Mouse (Mus musculus) small intestine, adult 2 months (tissue): ENCODE measurements at regions not wholly inside any gene's neighbourhood (a gene's known extent, or its start where the extent isn't known, plus 50 kb on each side); places are given as distances from the start of the nearest gene placed in this dataset.

Experiments used
- H3K27ac ChIP-seq: fragments of 200-500 bp; 2 replicates; pipeline ENCODE4 v1.5.1; 2012; ENCODE audit warnings: low read depth, low read length, control low read depth, inconsistent platforms; ENCODE audit not compliant: insufficient read depth
- H3K27me3 ChIP-seq: fragments of 200-500 bp; 2 replicates; pipeline ENCODE4 v1.6.1; 2012; ENCODE audit warnings: mild to moderate bottlenecking, moderate library complexity, low read length, inconsistent platforms; ENCODE audit not compliant: control insufficient read depth, insufficient read depth
- H3K36me3 ChIP-seq: fragments of 200-500 bp; 2 replicates; pipeline ENCODE4 v1.6.1; 2012; ENCODE audit warnings: mild to moderate bottlenecking, low read length, control low read depth, inconsistent platforms; ENCODE audit not compliant: control insufficient read depth, insufficient read depth
- H3K4me1 ChIP-seq: fragments of 200-500 bp; 2 replicates; pipeline ENCODE4 v1.6.1; 2012; ENCODE audit warnings: low read length, inconsistent platforms, mixed read lengths; ENCODE audit not compliant: control insufficient read depth, insufficient read depth, insufficient read length
- H3K4me3 ChIP-seq: fragments of 200-500 bp; 2 replicates; pipeline ENCODE4 v1.5.1; 2012; ENCODE audit warnings: low read depth, mild to moderate bottlenecking, control low read depth, inconsistent platforms, low read length, moderate library complexity
- CTCF ChIP-seq: fragments of 200-500 bp; IDR thresholded peaks from 2 replicates; pipeline ENCODE4 v1.5.1; 2012; ENCODE audit warnings: low read depth, mild to moderate bottlenecking, control low read depth, inconsistent platforms, low read length, moderate library complexity, mixed read lengths; ENCODE audit not compliant: insufficient replicate concordance, insufficient read length; ENCODE audit errors: extremely low read depth
- POLR2A ChIP-seq: fragments of 200-500 bp; IDR thresholded peaks from 2 replicates; pipeline ENCODE4 v1.6.1; 2012; ENCODE audit warnings: low read depth, mild to moderate bottlenecking, control low read depth, inconsistent platforms, low read length, moderate library complexity
- WGBS: fragments of 180-500 bp; shearing (Covaris S2); methylation state at CpG from one replicate; pipeline ENCODE4 v1.1.7; 2018; 5-methylcytosine and 5-hydroxymethylcytosine counted together

DNA sequence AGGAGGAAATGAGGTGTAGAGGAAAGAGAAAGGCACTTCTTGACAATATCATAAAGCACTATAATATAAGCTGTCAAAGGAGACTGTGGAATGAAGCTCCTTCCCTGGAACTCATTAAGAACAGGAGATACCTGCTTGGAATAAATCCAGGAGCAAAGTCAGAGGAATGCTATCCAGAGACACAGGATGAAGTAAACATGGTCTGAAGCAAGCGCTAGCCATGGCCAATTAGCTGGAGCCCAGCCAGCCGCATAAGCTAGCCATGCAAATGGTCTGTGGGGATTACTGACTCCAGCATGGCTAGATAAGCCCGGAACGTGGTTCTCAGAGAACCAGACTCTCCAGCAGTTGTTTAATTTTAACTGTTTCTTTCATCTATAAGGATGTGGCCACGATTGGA, 54.9 kb upstream of the Gpc3 start:
- H3K36me3 ChIP-seq = no peaks in the 10 kb centered on the region
- TF ChIP-seq POLR2A (no peak), CTCF (no peak)
- H3K4me3 ChIP-seq = no peak overlapping the region
- 32% methylated on average over 5 of the region's 5 CpGs for WGBS
- no peak overlapping the region for H3K27ac ChIP-seq
- H3K4me1 ChIP-seq = no peaks in the 10 kb centered on the region
- no peaks in the 10 kb centered on the region for H3K27me3 ChIP-seq

DNA sequence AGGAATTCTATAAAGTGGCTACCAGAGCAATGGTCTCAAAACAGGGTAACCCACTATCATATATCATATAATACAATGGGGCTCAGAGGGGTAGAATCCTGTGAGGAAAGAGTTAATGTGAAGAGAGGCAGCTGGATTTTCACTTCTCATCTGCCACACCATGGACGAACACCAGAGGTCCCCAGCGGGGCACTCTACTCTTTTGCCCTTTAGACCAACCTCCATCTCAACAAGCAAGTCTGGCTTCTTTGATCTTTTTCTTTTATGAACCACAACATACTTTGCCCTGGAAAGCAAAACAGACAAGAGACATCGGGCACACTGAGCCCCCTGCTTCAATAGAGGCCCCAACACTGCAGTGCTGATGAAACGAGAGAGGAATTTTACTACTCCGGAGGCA, 65.3 kb upstream of the Gpc3 start:
- TF ChIP-seq CTCF (peak; percentile 25; the same call in 1 of the 2 replicates), POLR2A (no peak)
- H3K27ac ChIP-seq = no peak overlapping the region
- H3K27me3 ChIP-seq = no peaks in the 10 kb centered on the region
- no peaks in the 10 kb centered on the region for H3K4me1 ChIP-seq
- no peak overlapping the region for H3K4me3 ChIP-seq
- no peaks in the 10 kb centered on the region for H3K36me3 ChIP-seq
- WGBS = 21% methylated on average over 5 of the region's 5 CpGs

DNA sequence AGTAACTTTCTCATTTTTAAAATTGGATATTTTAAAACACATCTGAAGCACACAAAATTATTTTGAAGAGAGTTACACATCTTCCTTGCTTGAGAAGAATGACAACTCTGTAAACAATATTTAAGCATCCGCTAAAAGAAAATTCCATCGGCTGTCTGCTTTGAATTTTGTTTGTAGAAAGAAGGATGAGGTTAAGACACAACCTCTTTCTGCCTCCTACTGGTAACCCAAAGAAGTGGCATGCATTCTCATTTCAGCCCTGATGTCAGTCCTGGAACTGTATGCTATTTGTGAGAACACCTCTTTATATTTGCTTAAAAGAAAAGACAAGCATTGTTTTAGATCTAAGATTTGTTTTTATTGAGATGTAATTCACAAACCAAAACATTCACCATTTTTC, 80.6 kb upstream of the Gpc3 start:
- TF ChIP-seq POLR2A (no peak), CTCF (no peak)
- Histone ChIP-seq H3K4me1 (no peaks in the 10 kb centered on the region), H3K27me3 (no peaks in the 10 kb centered on the region), H3K4me3 (no peak overlapping the region), H3K27ac (no peak overlapping the region), H3K36me3 (no peaks in the 10 kb centered on the region)
- 38% methylated on average over 2 of the region's 2 CpGs for WGBS

DNA sequence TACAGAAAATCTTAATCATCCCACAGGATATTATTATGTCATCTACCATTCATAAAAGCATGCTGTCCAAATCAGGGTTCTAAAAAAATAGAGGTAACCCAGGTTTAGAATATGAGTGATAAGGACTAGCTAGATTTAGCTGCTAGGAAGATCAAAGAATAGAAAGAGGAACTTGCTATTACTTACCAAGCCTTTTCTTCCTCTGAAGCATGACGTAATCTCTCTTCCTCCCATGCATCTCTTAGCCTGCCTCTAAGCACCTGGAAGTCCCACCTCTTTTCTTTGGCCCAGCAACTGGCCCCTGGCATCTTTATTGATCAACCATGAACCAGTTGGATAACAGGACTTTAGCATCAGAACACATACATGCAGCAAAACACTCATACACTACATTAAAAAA, 85.9 kb upstream of the Gpc3 start:
- H3K4me1 ChIP-seq = no peaks in the 10 kb centered on the region
- no peak overlapping the region for H3K4me3 ChIP-seq
- WGBS = 84% methylated on average over 1 of the region's 1 CpGs
- TF ChIP-seq POLR2A = no peak
- TF ChIP-seq CTCF = no peak
- H3K27ac ChIP-seq = no peak overlapping the region
- no peaks in the 10 kb centered on the region for H3K27me3 ChIP-seq
- H3K36me3 ChIP-seq = no peaks in the 10 kb centered on the region

DNA sequence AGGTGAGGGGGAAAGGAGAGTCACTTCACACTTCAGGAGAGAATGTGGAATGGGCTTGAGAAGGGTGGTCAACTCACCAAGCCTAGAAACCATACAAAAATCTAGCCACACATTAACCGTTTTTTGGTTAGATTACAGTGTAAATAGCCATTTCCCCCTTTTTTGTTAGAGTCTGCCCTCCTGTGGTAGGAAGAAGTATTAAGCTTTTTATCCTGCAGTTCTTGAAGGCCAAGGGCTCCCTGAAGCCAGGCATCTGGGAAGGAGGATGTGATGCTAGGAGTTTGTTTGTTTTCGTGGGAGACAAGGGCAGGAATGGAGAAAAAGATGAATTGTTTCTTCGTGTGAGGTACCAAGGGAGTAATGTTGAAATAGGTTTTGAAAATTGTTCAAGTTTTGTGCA, 73.5 kb upstream of the Ccdc160 start:
- Histone ChIP-seq H3K27me3 (no peaks in the 10 kb centered on the region), H3K4me3 (no peak overlapping the region), H3K36me3 (no peaks in the 10 kb centered on the region), H3K4me1 (no peaks in the 10 kb centered on the region), H3K27ac (no peak overlapping the region)
- WGBS = 17% methylated on average over 3 of the region's 3 CpGs
- no peak for TF ChIP-seq CTCF
- no peak for TF ChIP-seq POLR2A

DNA sequence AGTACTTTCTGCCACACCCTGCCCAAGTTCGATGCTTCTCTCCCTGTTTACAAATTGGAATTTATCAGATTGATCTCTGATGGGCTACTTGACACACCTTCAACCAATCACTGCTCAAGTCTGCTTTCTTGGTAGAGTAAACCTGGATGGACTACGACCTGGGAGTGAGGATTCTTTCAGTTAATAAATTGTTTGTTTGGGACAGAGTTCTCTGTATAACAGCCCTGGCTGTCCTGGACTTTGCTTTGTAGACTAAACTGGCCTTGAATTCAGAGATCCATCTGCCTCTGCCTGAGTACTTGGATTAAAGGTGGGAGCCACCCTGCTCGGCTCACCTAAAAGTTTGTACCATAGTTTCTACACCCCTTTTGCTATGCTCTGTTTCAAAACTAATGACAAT, 52.9 kb upstream of the Ccdc160 start:
- H3K27ac ChIP-seq = no peak overlapping the region
- TF ChIP-seq CTCF (no peak), POLR2A (no peak)

More for the DNA sequence above, 52.9 kb upstream of the Ccdc160 start:
- Histone ChIP-seq H3K4me1 (no peaks in the 10 kb centered on the region), H3K4me3 (no peak overlapping the region), H3K27me3 (no peaks in the 10 kb centered on the region), H3K36me3 (no peaks in the 10 kb centered on the region)
- 31% methylated on average over 3 of the region's 3 CpGs for WGBS
